Mouse (Mus musculus): ENCODE data around the gene Tmsb10. TPM values are rescaled to one million over a fixed set of nuclear protein-coding genes. Genes with fewer than 3 reads are reported as not detected.

Tmsb10 gene
- polyA plus RNA-seq (2015; fragmentation: Nextera tagmentation; extraction: Ambion mirVana) = 1,289 and 1,748 TPM in 2 replicates

- Histone ChIP-seq H3K4me1 (ENCODE audit: control insufficient read depth, insufficient read depth, low read length) (peaks cover 27% of the 10 kb centered on the region), H3K9me3 (replicated peaks; ENCODE audit: control insufficient read depth, low read length) (no peaks in the 10 kb centered on the region), H3K27ac (ENCODE audit: low read length) (peak within 1 kb of the TSS; percentile 93), H3K4me3 (replicated peaks; ENCODE audit: low read length) (peak within 1 kb of the TSS; percentile 87), H3K9ac (ENCODE audit: low read length) (peak within 1 kb of the TSS; percentile 95), H3K4me2 (ENCODE audit: low read depth, low read length) (peak within 1 kb of the TSS; percentile 81), H3K36me3 (ENCODE audit: control insufficient read depth, insufficient read depth, low read length) (no peaks in the 10 kb centered on the region), H3K27me3 (ENCODE audit: control insufficient read depth, insufficient read depth, low read length) (no peaks in the 10 kb centered on the region)
- WGBS = 1% methylated on average over 19 of the region's 19 CpGs
- ATAC-seq (ENCODE audit: insufficient read depth, low FRiP score) = peak; percentile 65
Observed at GRCm38 (mm10) chr6:72958662-72959071, at the start of gene Tmsb10. Tmsb10 (minus strand) TSS chr6:72958748.

GRCm38 (mm10) chr6:73003601-73004000 is 45.1 kb upstream of the Tmsb10 start:
- no peak overlapping the region for H3K9ac ChIP-seq (ENCODE audit: low read length)
- H3K9me3 ChIP-seq (replicated peaks; ENCODE audit: control insufficient read depth, low read length) = no peaks in the 10 kb centered on the region
- H3K27me3 ChIP-seq (ENCODE audit: control insufficient read depth, insufficient read depth, low read length) = no peaks in the 10 kb centered on the region
- H3K4me2 ChIP-seq (ENCODE audit: low read depth, low read length) = no peak overlapping the region
- no peaks in the 10 kb centered on the region for H3K36me3 ChIP-seq (ENCODE audit: control insufficient read depth, insufficient read depth, low read length)
- 69% methylated on average over 5 of the region's 5 CpGs for WGBS
- no peak overlapping the region for H3K4me3 ChIP-seq (replicated peaks; ENCODE audit: low read length)
- H3K27ac ChIP-seq (ENCODE audit: low read length) = no peak overlapping the region
- ATAC-seq (ENCODE audit: insufficient read depth, low FRiP score) = no peak
- H3K4me1 ChIP-seq (ENCODE audit: control insufficient read depth, insufficient read depth, low read length) = no peaks in the 10 kb centered on the region

GRCm38 (mm10) chr6:73002391-73002790 is 43.8 kb upstream of the Tmsb10 start:
- 53% methylated on average over 1 of the region's 1 CpGs for WGBS
- Histone ChIP-seq H3K4me2 (ENCODE audit: low read depth, low read length) (no peak overlapping the region), H3K4me1 (ENCODE audit: control insufficient read depth, insufficient read depth, low read length) (no peaks in the 10 kb centered on the region), H3K36me3 (ENCODE audit: control insufficient read depth, insufficient read depth, low read length) (no peaks in the 10 kb centered on the region), H3K9ac (ENCODE audit: low read length) (no peak overlapping the region), H3K27me3 (ENCODE audit: control insufficient read depth, insufficient read depth, low read length) (no peaks in the 10 kb centered on the region), H3K9me3 (replicated peaks; ENCODE audit: control insufficient read depth, low read length) (no peaks in the 10 kb centered on the region), H3K4me3 (replicated peaks; ENCODE audit: low read length) (no peak overlapping the region), H3K27ac (ENCODE audit: low read length) (no peak overlapping the region)
- no peak for ATAC-seq (ENCODE audit: insufficient read depth, low FRiP score)

- Histone ChIP-seq H3K9me3 (replicated peaks; ENCODE audit: control insufficient read depth, low read length) (no peaks in the 10 kb centered on the region), H3K9ac (ENCODE audit: low read length) (no peak overlapping the region), H3K36me3 (ENCODE audit: control insufficient read depth, insufficient read depth, low read length) (no peaks in the 10 kb centered on the region), H3K4me3 (replicated peaks; ENCODE audit: low read length) (no peak overlapping the region), H3K4me1 (ENCODE audit: control insufficient read depth, insufficient read depth, low read length) (no peaks in the 10 kb centered on the region), H3K27me3 (ENCODE audit: control insufficient read depth, insufficient read depth, low read length) (no peaks in the 10 kb centered on the region), H3K27ac (ENCODE audit: low read length) (no peak overlapping the region), H3K4me2 (ENCODE audit: low read depth, low read length) (no peak overlapping the region)
- 85% methylated on average over 1 of the region's 1 CpGs for WGBS
- no peak for ATAC-seq (ENCODE audit: insufficient read depth, low FRiP score)
Observed at GRCm38 (mm10) chr6:72998809-72999208, 40.3 kb upstream of the Tmsb10 start.

- Histone ChIP-seq H3K27ac (ENCODE audit: low read length) (no peak overlapping the region), H3K4me3 (replicated peaks; ENCODE audit: low read length) (no peak overlapping the region), H3K9me3 (replicated peaks; ENCODE audit: control insufficient read depth, low read length) (no peaks in the 10 kb centered on the region), H3K27me3 (ENCODE audit: control insufficient read depth, insufficient read depth, low read length) (no peaks in the 10 kb centered on the region), H3K9ac (ENCODE audit: low read length) (no peak overlapping the region), H3K36me3 (ENCODE audit: control insufficient read depth, insufficient read depth, low read length) (no peaks in the 10 kb centered on the region), H3K4me2 (ENCODE audit: low read depth, low read length) (no peak overlapping the region), H3K4me1 (ENCODE audit: control insufficient read depth, insufficient read depth, low read length) (0 out of 2 replicates have a peak, but pooled peaks cover 10% of the 10 kb centered on the region)
- 65% methylated on average over 5 of the region's 5 CpGs for WGBS
- no peak for ATAC-seq (ENCODE audit: insufficient read depth, low FRiP score)
Observed at GRCm38 (mm10) chr6:72993688-72994082, 35.1 kb upstream of the Tmsb10 start.

- H3K36me3 ChIP-seq (ENCODE audit: control insufficient read depth, insufficient read depth, low read length) = no peaks in the 10 kb centered on the region
- H3K4me2 ChIP-seq (ENCODE audit: low read depth, low read length) = no peak overlapping the region
- no peaks in the 10 kb centered on the region for H3K27me3 ChIP-seq (ENCODE audit: control insufficient read depth, insufficient read depth, low read length)
- no peaks in the 10 kb centered on the region for H3K9me3 ChIP-seq (replicated peaks; ENCODE audit: control insufficient read depth, low read length)
- H3K27ac ChIP-seq (ENCODE audit: low read length) = no peak overlapping the region
- 54% methylated on average over 8 of the region's 8 CpGs for WGBS
- no peak overlapping the region for H3K4me3 ChIP-seq (replicated peaks; ENCODE audit: low read length)
- no peak overlapping the region for H3K9ac ChIP-seq (ENCODE audit: low read length)
- ATAC-seq (ENCODE audit: insufficient read depth, low FRiP score) = peak; percentile 49; the same call in 1 of the 2 replicates
- 0 out of 2 replicates have a peak, but pooled peaks cover 11% of the 10 kb centered on the region for H3K4me1 ChIP-seq (ENCODE audit: control insufficient read depth, insufficient read depth, low read length)
Observed at GRCm38 (mm10) chr6:72993054-72993687, 34.6 kb upstream of the Tmsb10 start.

- Histone ChIP-seq H3K27ac (ENCODE audit: low read length) (peak overlapping the region; percentile 22; the same call in 1 of the 2 replicates), H3K4me1 (ENCODE audit: control insufficient read depth, insufficient read depth, low read length) (peaks cover 13% of the 10 kb centered on the region; the same call in 1 of the 2 replicates), H3K27me3 (ENCODE audit: control insufficient read depth, insufficient read depth, low read length) (no peaks in the 10 kb centered on the region), H3K36me3 (ENCODE audit: control insufficient read depth, insufficient read depth, low read length) (no peaks in the 10 kb centered on the region), H3K4me2 (ENCODE audit: low read depth, low read length) (no peak overlapping the region), H3K4me3 (replicated peaks; ENCODE audit: low read length) (no peak overlapping the region), H3K9ac (ENCODE audit: low read length) (no peak overlapping the region), H3K9me3 (replicated peaks; ENCODE audit: control insufficient read depth, low read length) (no peaks in the 10 kb centered on the region)
- no peak for ATAC-seq (ENCODE audit: insufficient read depth, low FRiP score)
- WGBS = 63% methylated on average over 5 of the region's 5 CpGs
Observed at GRCm38 (mm10) chr6:72990206-72990605, 31.7 kb upstream of the Tmsb10 start.

- ATAC-seq (ENCODE audit: insufficient read depth, low FRiP score) = 0 out of 2 replicates have a peak, but pooled peaks have one; percentile 44
- no peak overlapping the region for H3K9ac ChIP-seq (ENCODE audit: low read length)
- H3K27ac ChIP-seq (ENCODE audit: low read length) = no peak overlapping the region
- H3K27me3 ChIP-seq (ENCODE audit: control insufficient read depth, insufficient read depth, low read length) = no peaks in the 10 kb centered on the region
- H3K4me3 ChIP-seq (replicated peaks; ENCODE audit: low read length) = no peak overlapping the region
- H3K9me3 ChIP-seq (replicated peaks; ENCODE audit: control insufficient read depth, low read length) = no peaks in the 10 kb centered on the region
- H3K4me1 ChIP-seq (ENCODE audit: control insufficient read depth, insufficient read depth, low read length) = peaks cover 15% of the 10 kb centered on the region; the same call in 1 of the 2 replicates
- H3K4me2 ChIP-seq (ENCODE audit: low read depth, low read length) = no peak overlapping the region
- H3K36me3 ChIP-seq (ENCODE audit: control insufficient read depth, insufficient read depth, low read length) = no peaks in the 10 kb centered on the region
- WGBS = 30% methylated on average over 7 of the region's 7 CpGs
Observed at GRCm38 (mm10) chr6:72989028-72989736, 30.6 kb upstream of the Tmsb10 start.

- Histone ChIP-seq H3K4me3 (replicated peaks; ENCODE audit: low read length) (no peak overlapping the region), H3K27ac (ENCODE audit: low read length) (no peak overlapping the region), H3K27me3 (ENCODE audit: control insufficient read depth, insufficient read depth, low read length) (no peaks in the 10 kb centered on the region), H3K36me3 (ENCODE audit: control insufficient read depth, insufficient read depth, low read length) (no peaks in the 10 kb centered on the region), H3K9ac (ENCODE audit: low read length) (no peak overlapping the region), H3K9me3 (replicated peaks; ENCODE audit: control insufficient read depth, low read length) (no peaks in the 10 kb centered on the region), H3K4me2 (ENCODE audit: low read depth, low read length) (no peak overlapping the region), H3K4me1 (ENCODE audit: control insufficient read depth, insufficient read depth, low read length) (peaks cover 27% of the 10 kb centered on the region)
- 84% methylated on average over 4 of the region's 4 CpGs for WGBS
- no peak for ATAC-seq (ENCODE audit: insufficient read depth, low FRiP score)
Observed at GRCm38 (mm10) chr6:72982506-72982905, 24.0 kb upstream of the Tmsb10 start.
